Mouse (Mus musculus) G1E (cell line): ENCODE results near the gene Crb2. TPM values are rescaled to one million over a fixed set of nuclear protein-coding genes. Genes with fewer than 3 reads are reported as not detected.

Experiments
- ATAC-seq: 2 replicates; pipeline ENCODE4 v1.8.0; 2016; ENCODE audit warnings: mild to moderate bottlenecking; ENCODE audit not compliant: insufficient number of reproducible peaks, poor library complexity, low FRiP score, severe bottlenecking; ENCODE audit errors: extremely low read depth
- DNase-seq: peaks from one replicate; pipeline ENCODE4 v3.0.0; 2012; ENCODE audit warnings: low spot score
- H3K27me3 ChIP-seq: 2 replicates; pipeline ENCODE4 v1.6.1; 2012; ENCODE audit warnings: mild to moderate bottlenecking, low read length, inconsistent platforms; ENCODE audit not compliant: insufficient read depth
- H3K36me3 ChIP-seq: replicated peaks from 2 replicates; pipeline ENCODE3; 2012; ENCODE audit warnings: mild to moderate bottlenecking, inconsistent platforms
- H3K4me1 ChIP-seq: 2 replicates; pipeline ENCODE4 v1.6.1; 2012; ENCODE audit warnings: low read depth, low read length, inconsistent platforms, mixed read lengths; ENCODE audit not compliant: insufficient read depth
- H3K4me3 ChIP-seq: 2 replicates; pipeline ENCODE4 v1.5.1; 2012; ENCODE audit warnings: low read depth, mild to moderate bottlenecking, inconsistent platforms, low read length, moderate library complexity, mixed read lengths
- H3K9me3 ChIP-seq: replicated peaks from 2 replicates; pipeline ENCODE4 v1.6.1; 2012; ENCODE audit warnings: inconsistent platforms
- CTCF ChIP-seq: IDR thresholded peaks from 2 replicates; pipeline ENCODE4 v1.5.1; 2012; ENCODE audit warnings: low read depth, low read length, inconsistent platforms, mixed read lengths
- GATA1 ChIP-seq: IDR thresholded peaks from 2 replicates; pipeline ENCODE4 v1.6.1; 2012; ENCODE audit warnings: borderline replicate concordance, low read length, inconsistent platforms, mixed read lengths
- GATA2 ChIP-seq: IDR thresholded peaks from 2 replicates; pipeline ENCODE4 v1.6.1; 2012; ENCODE audit warnings: low read depth, low read length, inconsistent platforms, borderline replicate concordance
- POLR2AphosphoS5 ChIP-seq: IDR thresholded peaks from 2 replicates; pipeline ENCODE4 v1.6.1; 2012; ENCODE audit warnings: low read depth, low read length, inconsistent platforms; ENCODE audit not compliant: insufficient replicate concordance
- TAL1 ChIP-seq: conservative IDR thresholded peaks from 2 replicates; pipeline ENCODE4 v1.6.1; 2012; ENCODE audit warnings: low read depth, low read length, inconsistent platforms, mixed read lengths
- polyA plus RNA-seq: library from polyadenylated mRNA; stranded (reverse); fragments of >175 nt; gene quantifications from 2 replicates; pipeline ENCODE4 v1.2.3, GENCODE M21; 2012
- total RNA-seq, 2 experiments: library from RNA; stranded (forward) in 1 of 2; stranded (reverse) in 1 of 2; fragments of 200-1000 nt in 1 of 2; fragments of >200 nt in 1 of 2; fragmentation: Nextera tagmentation in 1 of 2; gene quantifications; 2 replicates each; pipeline ENCODE4 v1.2.3; 2014 to 2017

The Crb2 gene
- total and polyA plus RNA-seq, 3 experiments: 0.05 TPM; not detected in 2

- peaks cover 46% of the 10 kb centered on the region for H3K27me3 ChIP-seq
- no peaks in the 10 kb centered on the region for H3K4me1 ChIP-seq
- no peaks in the 10 kb centered on the region for H3K36me3 ChIP-seq
- ATAC-seq (no peak), DNase-seq (no peak)
- no peak for TF ChIP-seq GATA1
- no peak for TF ChIP-seq POLR2AphosphoS5
- TF ChIP-seq GATA2: no peak
- TF ChIP-seq TAL1: no peak
- no peak for TF ChIP-seq CTCF
- H3K4me3 ChIP-seq: no peak overlapping the region
- no peaks in the 10 kb centered on the region for H3K9me3 ChIP-seq
Observed at GRCm38 (mm10) chr2:37764514-37764913, 11.5 kb upstream of the Crb2 start.

GRCm38 (mm10) chr2:37765082-37765483 is 11.0 kb upstream of the Crb2 start:
- ATAC-seq: no peak
- Histone ChIP-seq H3K36me3 (no peaks in the 10 kb centered on the region), H3K4me1 (no peaks in the 10 kb centered on the region), H3K27me3 (peaks cover 41% of the 10 kb centered on the region), H3K9me3 (no peaks in the 10 kb centered on the region), H3K4me3 (no peak overlapping the region)
- no peak for TF ChIP-seq GATA2
- no peak for TF ChIP-seq GATA1
- TF ChIP-seq POLR2AphosphoS5: no peak
- no peak for TF ChIP-seq TAL1
- TF ChIP-seq CTCF: no peak
- no peak for DNase-seq

- no peak for TF ChIP-seq CTCF
- TF ChIP-seq POLR2AphosphoS5: no peak
- no peak for TF ChIP-seq GATA1
- no peak for TF ChIP-seq TAL1
- no peak for TF ChIP-seq GATA2
- DNase-seq (no peak), ATAC-seq (no peak)
- H3K4me1 ChIP-seq: peaks cover 4% of the 10 kb centered on the region; the same call in 1 of the 2 replicates
- H3K27me3 ChIP-seq: peaks cover 40% of the 10 kb centered on the region
- no peaks in the 10 kb centered on the region for H3K9me3 ChIP-seq
- H3K36me3 ChIP-seq: no peaks in the 10 kb centered on the region
- H3K4me3 ChIP-seq: no peak overlapping the region
Observed at GRCm38 (mm10) chr2:37766027-37766761, 9.9 kb upstream of the Crb2 start.

- Histone ChIP-seq H3K27me3 (peaks cover 42% of the 10 kb centered on the region), H3K4me3 (no peak overlapping the region), H3K9me3 (no peaks in the 10 kb centered on the region), H3K36me3 (no peaks in the 10 kb centered on the region), H3K4me1 (peaks cover 12% of the 10 kb centered on the region)
- TF ChIP-seq POLR2AphosphoS5 (no peak), CTCF (no peak), GATA2 (no peak), TAL1 (no peak), GATA1 (no peak)
- ATAC-seq (no peak), DNase-seq (no peak)
Observed at GRCm38 (mm10) chr2:37767080-37767547, 8.9 kb upstream of the Crb2 start.

- H3K4me1 ChIP-seq: peaks cover 12% of the 10 kb centered on the region
- ATAC-seq (no peak), DNase-seq (no peak)
- no peaks in the 10 kb centered on the region for H3K36me3 ChIP-seq
- no peaks in the 10 kb centered on the region for H3K9me3 ChIP-seq
- peaks cover 44% of the 10 kb centered on the region for H3K27me3 ChIP-seq
- H3K4me3 ChIP-seq: no peak overlapping the region
- TF ChIP-seq POLR2AphosphoS5 (no peak), GATA1 (no peak), CTCF (no peak), TAL1 (no peak), GATA2 (no peak)
Observed at GRCm38 (mm10) chr2:37767739-37768138, 8.3 kb upstream of the Crb2 start.

GRCm38 (mm10) chr2:37768903-37769302 is 7.1 kb upstream of the Crb2 start:
- no peak for TF ChIP-seq GATA2
- no peak for TF ChIP-seq TAL1
- no peak for TF ChIP-seq CTCF
- no peak for TF ChIP-seq GATA1
- TF ChIP-seq POLR2AphosphoS5: no peak
- ATAC-seq: no peak
- Histone ChIP-seq H3K9me3 (no peaks in the 10 kb centered on the region), H3K27me3 (peaks cover 52% of the 10 kb centered on the region), H3K4me3 (no peak overlapping the region), H3K36me3 (no peaks in the 10 kb centered on the region), H3K4me1 (peaks cover 12% of the 10 kb centered on the region)
- no peak for DNase-seq
